Mouse (Mus musculus) layer of hippocampus, adult 18-20 months (tissue): ENCODE results near the gene Map1s. TPM values are rescaled to one million over a fixed set of nuclear protein-coding genes. Genes with fewer than 3 reads are reported as not detected.
A peak's percentile ranks its signal among the peaks of the same experiment; 100 is the strongest.

Experiments used
- DNase-seq, 2 experiments: peaks; one replicate each; pipeline ENCODE4 v3.0.0; 2022; ENCODE audit warnings: low spot score in 2 of 2
- microRNA-seq, 2 experiments: library from miRNA; unstranded; fragments of <30 nt; microRNA quantifications; one replicate each; pipeline ENCODE4 v1.2.0; 2021
- total RNA-seq, 2 experiments: library from RNA; stranded (reverse); gene quantifications; 2 replicates each; pipeline ENCODE4 v1.2.3; 2021

Map1s gene
- total RNA-seq, 2 experiments from 2014 or later = 96.3 to 100 TPM

- DNase-seq = peak in 1 of 2 experiments; percentile 64
Measured at GRCm38 (mm10) chr8:70934786-70935185, 29.1 kb downstream of the Map1s start.

DNA sequence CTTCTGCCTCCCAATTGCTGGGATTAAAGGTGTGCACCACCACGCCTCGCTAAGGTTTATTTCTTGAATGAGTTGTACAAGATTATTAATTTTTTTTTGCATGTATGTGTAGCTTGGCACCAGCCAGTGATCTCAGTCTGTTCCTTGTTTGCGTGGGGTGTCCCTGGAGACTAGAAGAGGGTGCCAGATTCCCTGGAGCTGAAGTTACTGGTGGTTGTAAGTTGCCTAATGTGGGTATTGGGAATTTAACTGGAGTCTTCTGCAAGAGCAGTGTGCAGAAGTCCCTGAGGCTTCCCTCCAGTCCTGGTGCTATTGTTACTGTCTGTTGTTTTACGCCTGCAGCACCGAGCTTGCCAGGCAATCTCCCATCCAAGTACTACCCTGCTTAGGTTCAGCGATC lies 31.5 kb downstream of the Map1s start:
- DNase-seq = peak in 1 of 2 experiments; percentile 67

DNA sequence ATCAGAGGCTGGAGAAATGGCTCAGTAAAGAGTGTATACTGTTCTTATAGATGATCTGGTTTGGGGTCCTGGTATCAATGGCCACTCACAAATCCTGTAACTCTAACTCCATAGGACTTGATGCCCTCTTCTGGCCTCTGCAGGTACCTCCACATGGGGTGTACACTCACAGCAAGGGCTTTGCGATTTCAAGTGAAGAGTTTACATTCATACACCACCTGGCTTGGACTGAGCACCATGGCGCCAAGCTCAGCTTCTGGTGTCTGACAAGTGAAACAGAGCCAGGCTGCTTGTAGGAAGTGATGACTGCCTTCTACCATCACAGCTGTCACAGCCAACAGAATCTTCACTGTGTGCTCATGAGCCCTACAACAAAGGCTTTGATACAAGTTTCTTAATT lies 35.7 kb downstream of the Map1s start:
- peak in 1 of 2 experiments; percentile 39 for DNase-seq

DNA sequence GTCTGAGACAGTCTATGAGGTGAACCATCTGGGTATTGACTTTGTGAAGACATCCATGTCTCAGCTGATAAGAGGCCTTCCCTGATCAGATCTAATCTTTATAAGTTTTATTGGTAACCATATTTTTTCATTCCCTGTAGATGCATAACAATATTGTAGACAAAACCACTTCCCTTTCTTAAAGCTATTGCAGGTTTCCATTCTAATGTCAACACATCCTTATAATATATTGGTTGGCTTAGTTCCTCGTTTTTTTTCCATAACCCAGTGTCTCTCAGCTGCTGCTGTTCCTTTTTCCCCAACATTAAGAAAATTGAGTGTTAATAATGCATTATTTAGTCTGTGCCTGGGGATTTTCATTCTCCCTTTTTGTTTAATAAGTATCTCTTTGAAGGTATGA lies 37.5 kb downstream of the Map1s start:
- DNase-seq = no peak

DNA sequence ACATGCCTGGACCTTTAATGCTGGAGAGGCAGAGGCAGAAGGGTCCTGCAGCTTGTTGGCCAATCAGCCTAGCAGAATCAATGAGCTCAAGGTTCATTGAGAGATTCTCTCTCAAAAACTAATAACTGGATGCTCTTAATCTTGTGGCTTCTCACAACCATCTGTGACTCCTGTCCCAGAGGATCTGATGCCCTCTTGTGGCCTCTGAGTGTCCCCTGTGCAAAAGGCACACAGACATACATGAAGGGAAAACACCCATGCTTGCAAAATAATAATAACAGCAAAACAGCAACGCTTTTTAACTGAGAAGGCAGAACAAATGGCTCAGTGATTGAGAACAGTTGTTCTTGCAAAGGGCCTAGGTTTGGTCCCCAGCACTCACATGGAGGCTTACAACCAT lies 44.1 kb downstream of the Map1s start:
- DNase-seq = no peak

DNA sequence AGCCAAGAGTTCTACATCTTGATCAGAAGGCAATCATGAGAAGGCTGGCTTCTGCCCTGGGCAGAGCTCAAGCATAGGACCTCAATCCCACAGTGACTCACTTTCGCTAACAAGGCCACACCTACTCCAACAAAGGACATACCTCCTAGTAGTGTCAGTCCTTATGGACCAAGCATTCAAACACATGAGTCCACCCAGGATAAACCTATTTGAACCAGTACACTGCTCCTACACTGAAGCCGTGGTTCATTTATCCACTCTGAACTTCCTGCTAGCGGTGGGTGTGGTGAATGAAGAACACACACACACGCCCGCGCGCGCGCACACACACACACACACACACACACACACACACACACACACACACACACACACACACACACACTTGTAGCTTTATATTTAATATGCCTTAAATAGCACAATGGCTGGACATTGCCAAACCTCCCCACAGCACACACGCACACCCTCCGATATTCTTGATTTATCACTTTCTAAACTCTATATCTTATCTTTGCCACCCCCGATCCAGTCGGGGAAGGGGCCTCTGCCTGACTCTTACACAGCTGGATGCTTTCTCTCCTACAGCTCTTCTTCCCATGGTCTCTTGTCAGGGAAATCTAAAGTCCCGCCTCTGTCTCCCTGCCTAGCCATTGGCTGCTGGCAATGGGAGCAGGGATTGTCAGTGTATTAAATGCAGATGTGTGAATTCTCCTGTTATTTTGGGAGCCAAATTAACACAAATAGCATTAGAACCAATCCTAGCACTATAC lies 55.2 kb downstream of the Map1s start:
- no peak for DNase-seq

DNA sequence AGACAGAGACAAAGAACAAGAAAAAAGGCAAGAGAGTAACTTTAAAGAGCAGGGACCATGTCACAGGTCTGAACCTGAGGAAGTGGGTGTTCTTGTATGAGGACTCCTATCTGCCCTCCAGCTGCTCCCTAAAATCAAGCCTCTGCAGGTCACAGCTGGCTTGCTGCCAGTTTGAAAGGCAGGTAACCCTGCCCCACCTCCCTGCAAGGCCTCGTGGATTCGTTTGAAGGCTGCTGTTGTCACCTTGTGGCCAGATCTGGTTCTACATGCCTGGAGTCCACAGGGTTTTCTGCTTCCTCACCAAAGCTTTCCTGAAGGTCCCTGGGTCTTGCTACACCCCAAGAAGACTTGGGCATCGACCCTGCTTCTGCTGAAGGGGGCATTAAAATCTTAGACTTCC lies 58.4 kb downstream of the Map1s start:
- DNase-seq = peak; percentile 13 to 30

- DNase-seq = no peak
Measured at GRCm38 (mm10) chr8:70964861-70965260, 59.1 kb downstream of the Map1s start.

Small RNA genes lying within 50 kb of the gene (microRNA-seq; reads per million reads assigned to microRNA genes)
- 5.5 to 6.4 reads per million in 2 experiments for gene Mir1969
- gene Mir7067 = 0.98 to 1.5 reads per million in 2 experiments

Other genes with a start within 250 kb of the Map1s start
- 10 to 100 TPM; 20.0 to 23.3 TPM for gene Pgpep1, start 245.5 kb upstream of the Map1s start, total RNA-seq
- 10 to 100 TPM; 63.8 to 71.5 TPM for gene Lsm4, start 232.7 kb upstream of the Map1s start, total RNA-seq
- gene Jund, start 207.0 kb upstream of the Map1s start, total RNA-seq = 100 to 1,000 TPM; 186 to 200 TPM
- under 1 TPM in 1 of 2 experiments, not detected in 1; 0.07 TPM for gene Iqcn, start 202.5 kb upstream of the Map1s start, total RNA-seq
- gene Gm3336, start 187.4 kb upstream of the Map1s start, total RNA-seq = not detected
- 1 to 10 TPM; 1.0 to 1.3 TPM for gene Pde4c, start 182.2 kb upstream of the Map1s start, total RNA-seq
- 100 to 1,000 TPM; 814 to 823 TPM for gene Rab3a, start 151.3 kb upstream of the Map1s start, total RNA-seq
- gene Mpv17l2, start 145.0 kb upstream of the Map1s start, total RNA-seq = 10 to 100 TPM; 34.5 to 41.1 TPM
- 100 to 1,000 TPM; 158 to 162 TPM for gene Pik3r2, start 129.2 kb upstream of the Map1s start, total RNA-seq
- 100 to 1,000 TPM; 439 to 476 TPM for gene Mast3, start 100.9 kb upstream of the Map1s start, total RNA-seq
- 1 to 10 TPM in 1 of 2 experiments, under 1 TPM in 1; 0.97 to 1.7 TPM for gene Il12rb1, start 97.5 kb upstream of the Map1s start, total RNA-seq
- gene Arrdc2, start 66.2 kb upstream of the Map1s start, total RNA-seq = 10 to 100 TPM; 15.9 to 27.3 TPM
- 10 to 100 TPM; 19.0 to 20.8 TPM for gene Kcnn1, start 42.7 kb upstream of the Map1s start, total RNA-seq
- gene Ccdc124, start 32.0 kb upstream of the Map1s start, total RNA-seq = 10 to 100 TPM; 93.2 to 98.5 TPM
- 10 to 100 TPM; 11.1 to 12.9 TPM for gene Slc5a5, start 13.2 kb upstream of the Map1s start, total RNA-seq
- 100 to 1,000 TPM; 713 to 785 TPM for gene Rpl18a, start 8.5 kb upstream of the Map1s start, total RNA-seq